In the genomic region with DNA sequence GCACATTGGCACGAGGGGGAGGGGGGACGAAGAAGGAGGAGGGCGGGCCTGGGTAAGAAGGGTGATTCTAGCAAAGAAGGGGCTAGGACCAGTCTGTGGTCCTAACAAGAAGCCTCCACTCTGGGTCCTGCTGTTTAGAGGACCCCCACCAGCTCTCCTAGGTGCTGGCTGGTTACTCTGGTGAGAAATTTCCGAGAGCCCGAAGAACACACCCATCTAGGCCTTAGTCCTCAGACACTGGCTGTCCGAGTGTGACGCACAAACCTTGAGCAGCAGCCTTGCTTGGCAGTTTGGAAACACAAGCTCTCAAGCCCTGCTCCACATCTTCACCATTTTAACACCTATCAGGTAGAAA, we compare ENCODE assay signal across 14 mouse cellular contexts.
DNase-seq lines count a peak whose midpoint lies in the region; ATAC-seq and TF ChIP-seq lines count a peak whose summit lies in the region.
"Had no signal": no experiment of that assay in that cellular context is flagged by ENCODE, and none has a peak within 500 bp of the region (broad histone marks: within the 10 kb centered on the region; RNA-seq: fewer than 3 reads in every experiment).

No protein-coding gene starts in this region.

- no peak for ATAC-seq in hindbrain, embryonic 16.5 days
- no peak for ATAC-seq in neural tube, embryonic 12.5 days (ENCODE audit: low FRiP score, low read depth)
- ATAC-seq in limb, embryonic 13.5 days (ENCODE audit: low FRiP score, low read depth) = no peak
- peak; percentile 52 for ATAC-seq in stomach, postnatal 0 days (ENCODE audit: low FRiP score, low TSS enrichment)
- ATAC-seq in megakaryocyte progenitor cell, adult 5-6 weeks (replicated peaks; ENCODE audit: poor library complexity) = no peak
- ATAC-seq: liver, postnatal 0 days had no signal

- no peak overlapping the region for H3K9ac ChIP-seq in hindbrain, embryonic 16.5 days (ENCODE audit: low read depth, low read length)
- no peak overlapping the region for H3K9ac ChIP-seq in neural tube, embryonic 12.5 days
- H3K9ac ChIP-seq in limb, embryonic 13.5 days = no peak overlapping the region
- no peak overlapping the region for H3K9ac ChIP-seq in stomach, postnatal 0 days (ENCODE audit: low read length)
- H3K9ac ChIP-seq: liver, postnatal 0 days had no signal

- peaks cover 26% of the 10 kb centered on the region for H3K4me1 ChIP-seq in hindbrain, embryonic 10.5 days (replicated peaks)
- no peaks in the 10 kb centered on the region for H3K4me1 ChIP-seq in hindbrain, embryonic 16.5 days (ENCODE audit: control insufficient read depth, insufficient read depth, low read depth, low read length)
- H3K4me1 ChIP-seq in neural tube, embryonic 12.5 days = peaks cover 17% of the 10 kb centered on the region
- H3K4me1 ChIP-seq in limb, embryonic 13.5 days = peaks cover 18% of the 10 kb centered on the region
- H3K4me1 ChIP-seq in stomach, postnatal 0 days (replicated peaks; ENCODE audit: control insufficient read depth, insufficient read depth) = no peaks in the 10 kb centered on the region

- TF ChIP-seq EP300 in stomach, postnatal 0 days (optimal IDR thresholded peaks at IDR 0.05) = no peak

- H3K27ac ChIP-seq in hindbrain, embryonic 10.5 days = peak overlapping the region; percentile 35; the same call in 1 of the 2 replicates
- H3K27ac ChIP-seq in hindbrain, embryonic 16.5 days (ENCODE audit: low read depth, low read length) = no peak overlapping the region
- H3K27ac ChIP-seq in neural tube, embryonic 12.5 days = no peak overlapping the region
- H3K27ac ChIP-seq in limb, embryonic 13.5 days = no peak overlapping the region
- peak overlapping the region; percentile 81 for H3K27ac ChIP-seq in stomach, postnatal 0 days (replicated peaks)

- peaks cover 46% of the 10 kb centered on the region for H3K27me3 ChIP-seq in hindbrain, embryonic 10.5 days (ENCODE audit: insufficient read depth, poor library complexity, severe bottlenecking)
- H3K27me3 ChIP-seq in hindbrain, embryonic 16.5 days (replicated peaks; ENCODE audit: control insufficient read depth, insufficient read depth, low read length) = peaks cover 6% of the 10 kb centered on the region
- H3K27me3 ChIP-seq in neural tube, embryonic 12.5 days (replicated peaks) = peaks cover 26% of the 10 kb centered on the region
- peaks cover 57% of the 10 kb centered on the region for H3K27me3 ChIP-seq in limb, embryonic 13.5 days
- no peaks in the 10 kb centered on the region for H3K27me3 ChIP-seq in stomach, postnatal 0 days (ENCODE audit: control insufficient read depth, insufficient read depth, low read length)

- H3K36me3 ChIP-seq in hindbrain, embryonic 10.5 days = no peaks in the 10 kb centered on the region
- no peaks in the 10 kb centered on the region for H3K36me3 ChIP-seq in hindbrain, embryonic 16.5 days (ENCODE audit: control insufficient read depth, insufficient read depth, low read length)
- H3K36me3 ChIP-seq in neural tube, embryonic 12.5 days = no peaks in the 10 kb centered on the region; the same call in 1 of the 2 replicates
- no peaks in the 10 kb centered on the region for H3K36me3 ChIP-seq in limb, embryonic 13.5 days
- H3K36me3 ChIP-seq in stomach, postnatal 0 days (ENCODE audit: control insufficient read depth, insufficient read depth, low read length) = no peaks in the 10 kb centered on the region
- H3K36me3 ChIP-seq: G1E had no signal

- WGBS in hindbrain, embryonic 10.5 days = 41% methylated on average over 7 of the region's 7 CpGs
- WGBS in hindbrain, embryonic 16.5 days = 49% methylated on average over 7 of the region's 7 CpGs
- 42% methylated on average over 7 of the region's 7 CpGs for WGBS in neural tube, embryonic 12.5 days
- 47% methylated on average over 7 of the region's 7 CpGs for WGBS in limb, embryonic 13.5 days
- WGBS in stomach, postnatal 0 days = 43% methylated on average over 7 of the region's 7 CpGs

- peak overlapping the region; percentile 64 for H3K4me3 ChIP-seq in hindbrain, embryonic 10.5 days
- H3K4me3 ChIP-seq in hindbrain, embryonic 16.5 days (ENCODE audit: low read length) = no peak overlapping the region
- no peak overlapping the region for H3K4me3 ChIP-seq in neural tube, embryonic 12.5 days
- H3K4me3 ChIP-seq in limb, embryonic 13.5 days = no peak overlapping the region
- no peak overlapping the region for H3K4me3 ChIP-seq in stomach, postnatal 0 days (ENCODE audit: low read depth, low read length)
- H3K4me3 ChIP-seq: erythroblast, embryonic 14.5 days had no signal

- TF ChIP-seq CTCF in stomach, postnatal 0 days (IDR thresholded peaks at IDR 0.05; ENCODE audit: low read depth) = no peak

- H3K9me3 ChIP-seq in hindbrain, embryonic 10.5 days = peaks cover 4% of the 10 kb centered on the region; the same call in 1 of the 2 replicates
- H3K9me3 ChIP-seq in hindbrain, embryonic 16.5 days (ENCODE audit: control insufficient read depth, low read length) = no peaks in the 10 kb centered on the region
- peaks cover 3% of the 10 kb centered on the region; the same call in 1 of the 2 replicates for H3K9me3 ChIP-seq in neural tube, embryonic 12.5 days
- H3K9me3 ChIP-seq in limb, embryonic 13.5 days = peaks cover 4% of the 10 kb centered on the region; the same call in 1 of the 2 replicates
- H3K9me3 ChIP-seq in stomach, postnatal 0 days (ENCODE audit: control insufficient read depth, low read length) = no peaks in the 10 kb centered on the region

- no peak for DNase-seq in hindbrain, embryonic 10.5 days (ENCODE audit: low spot score)
- no peak for DNase-seq in neural tube, embryonic 10.5 days (ENCODE audit: extremely low spot score, low spot score)
- peak; percentile 55 for DNase-seq in stomach, postnatal 0 days (ENCODE audit: low spot score)
- no peak for DNase-seq in urinary bladder, postnatal 10 days (ENCODE audit: low spot score)
- DNase-seq: cerebellum, postnatal 36 days; gastrocnemius, postnatal 14 days; kidney, adult 11 months; liver, postnatal 0 days had no signal

- no peak overlapping the region for H3K4me2 ChIP-seq in hindbrain, embryonic 16.5 days (ENCODE audit: low read length)
- peak overlapping the region; percentile 96; the same call in 1 of the 2 replicates for H3K4me2 ChIP-seq in neural tube, embryonic 12.5 days (replicated peaks)
- H3K4me2 ChIP-seq in limb, embryonic 13.5 days (replicated peaks) = 0 out of 2 replicates have a peak overlapping the region, but pooled peaks have one; percentile 14
- peak overlapping the region; percentile 27 for H3K4me2 ChIP-seq in stomach, postnatal 0 days (replicated peaks; ENCODE audit: low read depth)

Comparison
In these comparisons a context has a peak if more than half of its experiments do, and no peak if none do; other contexts are left out.
1. H3K27ac ChIP-seq: peak in hindbrain, embryonic 10.5 days (single experiment) and stomach, postnatal 0 days (single experiment); none in hindbrain, embryonic 16.5 days (single experiment), neural tube, embryonic 12.5 days (single experiment) and limb, embryonic 13.5 days (single experiment).